Mouse (Mus musculus): Measurements from ENCODE around the gene Bcl6. TPM values are rescaled to one million over a fixed set of nuclear protein-coding genes. Genes with fewer than 3 reads are reported as not detected.

Gene Bcl6
- polyA plus RNA-seq, 1 experiment from 2014 or later, result 1.5 TPM

DNA sequence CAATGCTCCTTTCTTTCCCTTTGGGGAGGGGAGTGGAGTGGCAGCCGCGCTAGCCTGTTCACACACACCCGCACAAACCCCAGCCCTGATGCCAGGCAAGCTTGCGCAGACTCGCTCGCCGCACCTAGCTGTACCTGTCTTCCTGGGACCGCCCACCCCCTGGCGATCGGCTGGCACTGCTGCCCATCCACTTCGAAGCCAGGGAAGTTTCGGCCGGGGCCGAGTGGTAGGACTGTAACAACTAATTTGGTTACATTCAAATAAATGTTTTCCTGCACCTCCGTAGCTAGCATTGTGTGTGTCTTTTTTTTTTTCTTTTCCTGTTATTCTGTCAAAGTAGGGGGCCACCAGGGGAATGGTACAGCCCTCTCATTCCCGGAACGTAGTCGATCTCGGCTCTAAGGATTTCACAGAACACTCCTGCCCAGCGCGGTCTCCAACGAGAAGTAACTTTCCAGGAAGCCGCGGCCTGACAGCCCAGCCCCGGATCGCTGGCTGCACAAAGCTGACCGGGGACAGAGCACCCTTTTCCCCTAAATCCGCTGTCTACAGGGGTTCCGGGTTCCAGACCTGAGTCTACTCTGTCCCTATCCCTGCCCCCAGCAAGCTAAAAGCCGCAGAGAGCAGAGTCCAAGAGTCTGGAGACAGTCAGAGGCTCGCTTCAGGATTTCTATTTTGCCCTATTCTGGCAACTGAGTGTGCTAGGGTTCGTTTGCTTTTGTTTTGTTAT, 7.5 kb downstream of the Bcl6 start:
- Histone ChIP-seq H3K27ac (no peak overlapping the region), H3K36me3 (no peaks in the 10 kb centered on the region), H3K9me3 (no peaks in the 10 kb centered on the region), H3K4me3 (peak overlapping the region; percentile 46), H3K27me3 (peaks cover 35% of the 10 kb centered on the region), H3K4me1 (peaks cover 51% of the 10 kb centered on the region), H3K9ac (peak overlapping the region; percentile 56), H3K4me2 (replicated peaks) (peak overlapping the region; percentile 95)
- WGBS, result 2% methylated on average over 32 of the region's 32 CpGs
- no peak for ATAC-seq (ENCODE audit: low FRiP score, low read depth)

DNA sequence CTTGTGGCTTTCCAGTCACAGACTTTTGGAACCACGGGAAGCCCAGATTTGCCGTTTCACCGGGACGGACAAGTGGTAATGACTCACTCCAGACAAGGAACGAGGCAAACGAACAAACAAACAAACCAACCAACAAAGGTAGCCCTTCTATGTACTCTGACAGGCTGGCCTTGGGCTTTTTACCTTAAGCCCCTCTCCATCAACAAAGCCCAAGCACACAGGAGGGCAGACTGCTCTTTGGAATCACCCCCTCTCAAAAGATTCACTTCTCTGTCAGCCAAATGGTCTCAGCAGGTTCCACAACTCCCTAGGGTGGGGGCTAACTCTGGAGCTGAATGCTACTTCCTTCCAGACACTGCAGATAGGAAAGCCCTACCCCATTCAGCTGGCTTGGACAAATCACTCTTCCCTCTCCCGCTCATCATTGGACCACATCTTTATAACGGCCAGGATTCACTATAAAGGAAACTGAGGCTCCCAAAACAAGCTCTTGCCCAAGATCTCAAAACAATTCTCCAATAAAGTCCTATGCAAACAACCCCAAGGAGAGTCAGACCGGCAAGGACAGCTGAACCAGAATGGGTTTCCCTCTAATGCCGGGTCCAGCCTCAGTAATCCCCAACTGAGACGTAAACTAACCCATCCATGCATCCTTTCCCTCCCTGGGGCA, 8.3 kb downstream of the Bcl6 start:
- H3K4me2 ChIP-seq (replicated peaks), result peak overlapping the region; percentile 95
- peaks cover 43% of the 10 kb centered on the region for H3K4me1 ChIP-seq
- H3K27me3 ChIP-seq, result peaks cover 35% of the 10 kb centered on the region
- H3K4me3 ChIP-seq, result peak overlapping the region; percentile 46
- 13% methylated on average over 11 of the region's 11 CpGs for WGBS
- H3K9me3 ChIP-seq, result no peaks in the 10 kb centered on the region
- no peak for ATAC-seq (ENCODE audit: low FRiP score, low read depth)
- H3K36me3 ChIP-seq, result no peaks in the 10 kb centered on the region
- no peak overlapping the region for H3K27ac ChIP-seq
- peak overlapping the region; percentile 56 for H3K9ac ChIP-seq

DNA sequence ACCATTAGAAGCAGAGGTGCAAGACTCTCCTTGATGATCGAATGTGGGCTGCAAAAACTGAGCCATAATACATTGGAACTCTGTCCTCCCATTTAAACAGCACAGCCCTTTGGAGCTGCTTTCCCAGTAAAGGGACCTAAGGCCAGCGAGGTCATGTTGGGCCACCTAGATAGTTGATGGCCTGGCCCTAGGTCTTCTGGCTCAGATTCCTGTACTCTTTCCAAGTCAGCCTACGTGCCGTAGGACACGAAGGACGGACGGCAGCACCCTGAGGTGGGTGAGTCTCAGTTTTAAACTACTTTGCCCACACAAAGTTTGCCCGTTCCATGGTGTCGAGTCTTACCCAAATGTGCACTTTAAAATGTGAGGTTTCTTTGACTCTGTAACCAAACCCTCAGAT, 9.2 kb downstream of the Bcl6 start:
- WGBS, result 87% methylated on average over 9 of the region's 9 CpGs
- H3K9ac ChIP-seq, result no peak overlapping the region
- ATAC-seq (ENCODE audit: low FRiP score, low read depth), result no peak
- H3K36me3 ChIP-seq, result peaks cover 4% of the 10 kb centered on the region; the same call in 1 of the 2 replicates
- peaks cover 38% of the 10 kb centered on the region for H3K27me3 ChIP-seq
- H3K9me3 ChIP-seq, result no peaks in the 10 kb centered on the region
- H3K4me3 ChIP-seq, result no peak overlapping the region
- H3K4me1 ChIP-seq, result peaks cover 36% of the 10 kb centered on the region
- H3K27ac ChIP-seq, result no peak overlapping the region
- no peak overlapping the region for H3K4me2 ChIP-seq (replicated peaks)

DNA sequence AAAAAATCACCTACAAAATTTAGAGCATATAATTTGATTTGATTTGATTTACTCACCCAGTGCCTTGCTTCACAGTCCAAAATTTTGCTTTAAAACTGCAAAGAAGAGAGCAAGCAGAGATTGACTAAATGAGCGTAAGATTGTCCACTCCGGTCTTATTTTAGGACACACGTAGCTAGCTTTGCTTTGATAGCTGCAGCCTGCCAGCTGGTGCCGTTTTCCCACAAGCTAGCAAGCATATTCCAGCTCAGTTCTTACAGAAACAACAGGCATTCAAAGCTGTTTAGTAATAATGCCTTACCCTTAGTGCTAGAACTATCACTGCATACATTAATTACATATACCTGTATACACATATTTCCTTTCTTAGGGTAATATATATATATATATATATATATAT, 10.2 kb downstream of the Bcl6 start:
- Histone ChIP-seq H3K27me3 (peaks cover 35% of the 10 kb centered on the region), H3K9ac (no peak overlapping the region), H3K4me1 (peaks cover 30% of the 10 kb centered on the region), H3K9me3 (no peaks in the 10 kb centered on the region), H3K36me3 (peaks cover 10% of the 10 kb centered on the region; the same call in 1 of the 2 replicates), H3K4me2 (replicated peaks) (no peak overlapping the region), H3K27ac (no peak overlapping the region), H3K4me3 (no peak overlapping the region)
- WGBS, result 76% methylated on average over 4 of the region's 4 CpGs
- ATAC-seq (ENCODE audit: low FRiP score, low read depth), result no peak

DNA sequence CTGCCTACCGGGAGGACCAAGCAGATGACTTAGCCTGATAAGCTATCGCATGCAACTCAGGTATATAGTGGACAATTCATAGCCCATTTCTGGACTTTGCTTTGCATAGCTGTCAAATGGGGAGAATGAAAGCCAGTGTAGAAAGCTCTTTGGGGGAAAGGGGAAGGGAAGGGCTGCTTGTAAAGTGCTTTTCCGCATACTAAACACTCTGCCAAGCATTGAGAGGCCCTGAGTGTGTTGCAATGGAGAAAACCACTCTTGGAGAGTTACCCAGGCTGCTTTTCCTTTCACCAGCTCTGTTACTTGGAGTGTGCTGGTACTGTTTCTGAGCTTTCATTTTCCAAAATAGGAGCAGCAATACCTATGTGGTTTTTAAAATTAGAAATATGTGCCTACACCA, 10.9 kb downstream of the Bcl6 start:
- Histone ChIP-seq H3K27me3 (peaks cover 34% of the 10 kb centered on the region), H3K4me1 (peaks cover 25% of the 10 kb centered on the region), H3K4me2 (replicated peaks) (no peak overlapping the region), H3K4me3 (no peak overlapping the region), H3K27ac (no peak overlapping the region), H3K9me3 (no peaks in the 10 kb centered on the region), H3K36me3 (peaks cover 12% of the 10 kb centered on the region; the same call in 1 of the 2 replicates), H3K9ac (no peak overlapping the region)
- WGBS, result 84% methylated on average over 3 of the region's 3 CpGs
- no peak for ATAC-seq (ENCODE audit: low FRiP score, low read depth)

DNA sequence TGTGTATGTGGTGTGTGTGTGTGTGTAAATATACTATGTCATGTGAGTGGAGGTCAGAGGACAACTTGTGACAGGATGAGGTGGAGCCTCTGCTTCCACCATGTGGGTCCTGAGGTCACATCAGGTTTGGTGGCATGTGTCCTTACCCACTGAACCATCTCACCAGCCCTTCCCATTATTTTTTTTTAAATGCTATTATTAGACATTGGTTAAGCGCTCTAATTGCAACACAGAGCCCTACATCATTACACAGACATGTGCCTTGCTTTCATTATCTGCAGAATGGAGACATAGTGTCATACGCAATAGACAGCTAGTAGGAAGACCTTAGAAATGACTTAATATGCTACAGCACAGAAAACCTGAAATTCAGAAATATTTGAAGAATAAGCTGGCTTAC, 12.5 kb downstream of the Bcl6 start:
- Histone ChIP-seq H3K27ac (no peak overlapping the region), H3K36me3 (peaks cover 24% of the 10 kb centered on the region), H3K9ac (no peak overlapping the region), H3K27me3 (peaks cover 27% of the 10 kb centered on the region), H3K4me1 (peaks cover 23% of the 10 kb centered on the region), H3K9me3 (no peaks in the 10 kb centered on the region), H3K4me2 (replicated peaks) (no peak overlapping the region), H3K4me3 (no peak overlapping the region)
- no peak for ATAC-seq (ENCODE audit: low FRiP score, low read depth)
- 93% methylated on average over 2 of the region's 2 CpGs for WGBS

DNA sequence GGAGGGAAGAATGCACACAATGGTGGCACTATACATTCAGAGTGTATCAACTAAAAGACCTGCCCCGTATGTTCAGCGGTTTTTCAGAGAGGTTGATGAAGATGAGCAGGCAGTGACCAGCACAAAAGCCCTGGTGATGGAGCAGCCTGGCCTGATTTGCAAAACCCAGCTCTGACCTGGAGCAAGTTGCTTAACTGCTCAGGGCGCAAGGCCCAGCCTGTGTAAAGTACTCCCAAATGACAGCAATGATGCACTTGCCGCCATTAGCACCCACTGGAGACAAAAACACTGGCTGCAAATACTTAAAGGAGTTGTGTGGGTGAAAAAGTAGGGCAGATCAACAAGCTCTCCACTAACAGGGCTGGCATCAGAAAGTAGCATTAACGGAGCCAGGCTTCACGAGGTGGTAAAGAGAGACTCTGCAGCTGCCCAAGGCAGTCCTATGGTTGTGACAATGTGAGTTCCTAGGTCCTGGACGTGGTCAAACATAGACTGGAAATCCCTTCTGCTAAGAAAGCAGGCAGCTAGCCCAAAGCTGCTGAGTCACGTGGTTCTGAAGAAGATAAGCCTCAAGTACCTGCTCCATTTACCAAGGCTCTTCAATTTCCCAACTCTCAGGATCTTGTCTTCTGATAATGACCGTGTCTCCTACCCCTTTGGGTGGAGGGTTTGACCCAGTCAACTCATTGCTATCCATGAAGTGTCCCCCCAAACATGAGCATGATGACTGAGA, 14.9 kb downstream of the Bcl6 start:
- Histone ChIP-seq H3K4me2 (replicated peaks) (no peak overlapping the region), H3K27ac (no peak overlapping the region), H3K36me3 (peaks cover 29% of the 10 kb centered on the region), H3K9me3 (no peaks in the 10 kb centered on the region), H3K27me3 (0 out of 2 replicates have a peak, but pooled peaks cover 4% of the 10 kb centered on the region), H3K9ac (no peak overlapping the region), H3K4me1 (peaks cover 20% of the 10 kb centered on the region), H3K4me3 (no peak overlapping the region)
- WGBS, result 87% methylated on average over 9 of the region's 9 CpGs
- ATAC-seq (ENCODE audit: low FRiP score, low read depth), result no peak

DNA sequence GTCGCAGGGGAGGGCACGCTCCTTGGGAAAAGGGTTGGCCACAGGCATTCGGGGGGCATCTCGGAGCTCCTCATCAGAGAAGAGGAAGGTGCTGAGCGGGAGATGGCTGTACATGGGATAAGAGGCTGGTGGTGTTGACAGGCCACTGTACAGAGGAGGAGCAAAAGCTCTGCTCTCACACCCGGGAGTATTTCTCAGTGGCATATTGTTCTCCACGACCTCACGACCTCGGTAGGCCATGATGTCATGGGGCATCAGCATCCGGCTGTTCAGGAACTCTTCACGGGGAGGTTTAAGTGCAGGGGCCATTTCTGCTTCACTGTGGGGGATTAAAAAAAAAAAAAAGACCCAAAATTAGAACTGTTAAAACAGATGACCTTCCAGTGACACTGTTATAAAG, 15.8 kb downstream of the Bcl6 start:
- 75% methylated on average over 11 of the region's 11 CpGs for WGBS
- H3K9ac ChIP-seq, result no peak overlapping the region
- H3K27me3 ChIP-seq, result 0 out of 2 replicates have a peak, but pooled peaks cover 4% of the 10 kb centered on the region
- H3K4me1 ChIP-seq, result peaks cover 20% of the 10 kb centered on the region
- H3K36me3 ChIP-seq, result peaks cover 38% of the 10 kb centered on the region
- no peak overlapping the region for H3K4me2 ChIP-seq (replicated peaks)
- no peak overlapping the region for H3K27ac ChIP-seq
- 0 out of 2 replicates have a peak, but pooled peaks have one; percentile 13 for ATAC-seq (ENCODE audit: low FRiP score, low read depth)
- no peak overlapping the region for H3K4me3 ChIP-seq
- H3K9me3 ChIP-seq, result 0 out of 2 replicates have a peak, but pooled peaks cover under 1% of the 10 kb centered on the region

DNA sequence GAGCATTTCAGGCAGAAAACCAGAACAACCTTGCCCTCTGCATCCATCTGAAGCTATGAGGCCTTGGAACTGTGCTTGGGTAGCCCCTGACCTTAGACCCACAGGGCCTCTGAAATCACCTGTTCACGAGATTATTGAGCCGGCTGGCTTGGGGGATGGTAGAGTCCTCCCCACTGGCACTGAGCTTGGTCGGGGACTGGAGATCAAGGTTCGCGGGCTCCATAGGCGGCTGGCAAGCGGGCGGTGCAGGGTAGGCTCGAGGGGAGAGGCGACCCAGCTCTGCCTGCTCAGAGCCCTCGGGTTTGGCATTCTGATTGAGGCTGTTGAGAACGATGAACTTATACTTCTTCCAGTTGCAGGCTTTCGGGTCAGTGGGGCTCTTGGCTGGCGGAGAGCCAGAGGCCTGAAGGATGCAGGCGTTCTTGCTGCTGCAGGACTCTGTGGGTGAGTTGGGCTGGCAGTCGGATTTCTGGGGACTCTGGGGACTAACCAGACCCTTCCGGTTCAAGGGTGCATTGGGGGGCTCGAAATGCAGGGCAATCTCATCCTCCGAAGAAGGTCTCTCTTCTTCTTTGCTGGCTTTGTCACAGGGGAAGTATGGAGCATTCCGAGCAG, 16.4 kb downstream of the Bcl6 start:
- 75% methylated on average over 20 of the region's 20 CpGs for WGBS
- Histone ChIP-seq H3K27ac (no peak overlapping the region), H3K4me2 (replicated peaks) (no peak overlapping the region), H3K9ac (no peak overlapping the region), H3K4me1 (peaks cover 20% of the 10 kb centered on the region), H3K36me3 (peaks cover 42% of the 10 kb centered on the region), H3K4me3 (no peak overlapping the region), H3K27me3 (0 out of 2 replicates have a peak, but pooled peaks cover 4% of the 10 kb centered on the region), H3K9me3 (peaks cover 4% of the 10 kb centered on the region; the same call in 1 of the 2 replicates)
- ATAC-seq (ENCODE audit: low FRiP score, low read depth), result no peak

DNA sequence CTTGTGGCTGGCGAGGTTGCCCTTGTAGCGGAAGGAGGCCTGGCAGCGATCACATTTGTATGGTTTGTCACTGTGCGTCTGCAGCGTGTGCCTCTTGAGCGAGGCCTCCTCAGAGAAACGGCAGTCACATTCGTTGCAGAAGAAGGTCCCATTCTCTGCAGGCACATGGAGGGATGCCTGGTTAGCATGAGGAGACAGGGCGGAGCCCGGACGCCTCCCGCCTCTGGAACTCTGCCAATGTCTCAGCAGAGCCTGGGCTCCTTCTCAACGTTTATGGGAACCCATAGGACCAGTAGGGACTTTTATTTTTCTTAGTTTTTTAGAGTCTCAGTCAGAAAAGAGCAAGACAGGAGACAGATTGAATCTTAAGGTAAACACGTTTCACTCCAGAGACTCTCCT, 18.7 kb downstream of the Bcl6 start:
- peaks cover 47% of the 10 kb centered on the region for H3K36me3 ChIP-seq
- H3K4me1 ChIP-seq, result peaks cover 20% of the 10 kb centered on the region
- H3K27me3 ChIP-seq, result 0 out of 2 replicates have a peak, but pooled peaks cover 4% of the 10 kb centered on the region
- no peak overlapping the region for H3K9ac ChIP-seq
- H3K4me3 ChIP-seq, result no peak overlapping the region
- 76% methylated on average over 14 of the region's 14 CpGs for WGBS
- ATAC-seq (ENCODE audit: low FRiP score, low read depth), result no peak
- H3K4me2 ChIP-seq (replicated peaks), result no peak overlapping the region
- H3K27ac ChIP-seq, result no peak overlapping the region
- peaks cover 4% of the 10 kb centered on the region; the same call in 1 of the 2 replicates for H3K9me3 ChIP-seq

DNA sequence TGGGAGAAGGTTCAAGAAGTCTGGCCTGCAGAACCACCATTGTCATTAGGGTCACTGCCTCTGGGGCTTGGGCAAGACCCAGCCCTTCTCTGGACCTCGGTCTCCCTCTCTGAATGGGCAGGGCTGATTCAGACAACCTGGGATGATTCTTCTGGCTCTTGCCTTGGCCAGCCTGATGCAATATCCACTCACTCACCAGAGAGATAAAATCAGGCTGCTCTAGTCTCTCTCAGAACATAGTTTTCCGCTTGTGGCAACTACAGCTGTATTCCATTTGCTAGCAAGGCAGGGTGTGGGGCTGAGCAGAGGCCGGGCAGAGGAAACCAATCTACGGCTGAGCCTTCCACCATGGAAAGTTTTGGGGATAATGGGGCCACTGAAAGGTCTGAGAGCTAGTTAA, 19.8 kb downstream of the Bcl6 start:
- Histone ChIP-seq H3K36me3 (peaks cover 40% of the 10 kb centered on the region), H3K4me2 (replicated peaks) (no peak overlapping the region), H3K27ac (no peak overlapping the region), H3K4me1 (peaks cover 28% of the 10 kb centered on the region), H3K27me3 (no peaks in the 10 kb centered on the region), H3K4me3 (no peak overlapping the region), H3K9me3 (peaks cover 4% of the 10 kb centered on the region; the same call in 1 of the 2 replicates), H3K9ac (no peak overlapping the region)
- WGBS, result 64% methylated on average over 4 of the region's 4 CpGs
- ATAC-seq (ENCODE audit: low FRiP score, low read depth), result no peak
